Mouse (Mus musculus) left cerebral cortex, adult 8-10 months (tissue): ENCODE measurements around the gene Ppp1r37. TPM values are rescaled to one million over a fixed set of nuclear protein-coding genes. Genes with fewer than 3 reads are reported as not detected.

Experiments
- DNase-seq, 2 experiments: peaks; one replicate each; pipeline ENCODE4 v3.0.0; 2022; ENCODE audit warnings: low spot score in 2 of 2
- total RNA-seq, 4 experiments: library from RNA; stranded (reverse); gene quantifications; 2 replicates each; pipeline ENCODE4 v1.2.4; 2022

The Ppp1r37 gene
- total RNA-seq, 4 experiments from 2014 or later: 118 to 134 (median 124) TPM

- peak; percentile 59 to 62 for DNase-seq
These were observed 10.3 kb upstream of the Ppp1r37 start for GRCm38 (mm10) chr7:19572926-19573775.

GRCm38 (mm10) chr7:19569647-19570046 lies 6.8 kb upstream of the Ppp1r37 start:
- no peak for DNase-seq

GRCm38 (mm10) chr7:19567426-19567825 lies 4.5 kb upstream of the Ppp1r37 start:
- no peak for DNase-seq

GRCm38 (mm10) chr7:19565803-19566202 lies 2.9 kb upstream of the Ppp1r37 start:
- no peak for DNase-seq

GRCm38 (mm10) chr7:19564455-19564854 lies 1.6 kb upstream of the Ppp1r37 start:
- no peak for DNase-seq

- DNase-seq: no peak
These were observed 1.0 kb upstream of the Ppp1r37 start for GRCm38 (mm10) chr7:19563884-19564283.

- DNase-seq: peak; percentile 76 to 90
These were observed 872 bp downstream of the Ppp1r37 start for GRCm38 (mm10) chr7:19561765-19562642.

GRCm38 (mm10) chr7:19561431-19561764 lies 1.5 kb downstream of the Ppp1r37 start:
- DNase-seq: no peak

- no peak for DNase-seq
These were observed 2.2 kb downstream of the Ppp1r37 start for GRCm38 (mm10) chr7:19560491-19561260.

GRCm38 (mm10) chr7:19558965-19559364 lies 3.9 kb downstream of the Ppp1r37 start:
- no peak for DNase-seq

- DNase-seq: peak in 1 of 2 experiments; percentile 43
These were observed 4.6 kb downstream of the Ppp1r37 start for GRCm38 (mm10) chr7:19557982-19558900.

- no peak for DNase-seq
These were observed 5.8 kb downstream of the Ppp1r37 start for GRCm38 (mm10) chr7:19557086-19557485.

GRCm38 (mm10) chr7:19554168-19554567 lies 8.7 kb downstream of the Ppp1r37 start:
- DNase-seq: peak; percentile 45 to 72

- DNase-seq: no peak
These were observed 10.4 kb downstream of the Ppp1r37 start for GRCm38 (mm10) chr7:19552443-19552842.

- DNase-seq: no peak
These were observed 11.2 kb downstream of the Ppp1r37 start for GRCm38 (mm10) chr7:19551634-19552033.

GRCm38 (mm10) chr7:19549394-19549793 lies 13.5 kb downstream of the Ppp1r37 start:
- no peak for DNase-seq

GRCm38 (mm10) chr7:19547344-19547969 lies 15.4 kb downstream of the Ppp1r37 start:
- no peak for DNase-seq

- no peak for DNase-seq
These were observed 16.9 kb downstream of the Ppp1r37 start for GRCm38 (mm10) chr7:19546007-19546406.

- DNase-seq: no peak
These were observed 19.3 kb downstream of the Ppp1r37 start for GRCm38 (mm10) chr7:19543584-19543983.

GRCm38 (mm10) chr7:19542155-19542691 lies 20.7 kb downstream of the Ppp1r37 start:
- DNase-seq: no peak
